Mouse (Mus musculus) cerebellum, adult 2 months (tissue): ENCODE results near the gene Tbc1d10b. TPM values are rescaled to one million over a fixed set of nuclear protein-coding genes. Genes with fewer than 3 reads are reported as not detected.

Source experiments
- DNase-seq, 2 experiments: peaks; one replicate each; pipeline ENCODE4 v3.0.0; 2021
- H3K27ac ChIP-seq: fragments of 200-500 bp; 2 replicates; pipeline ENCODE4 v1.5.1; 2012; ENCODE audit warnings: low read length, control low read depth, inconsistent platforms; ENCODE audit not compliant: insufficient read depth
- H3K27me3 ChIP-seq: fragments of 200-500 bp; 2 replicates; pipeline ENCODE4 v1.6.1; 2012; ENCODE audit warnings: inconsistent platforms, mild to moderate bottlenecking, low read length, moderate library complexity; ENCODE audit not compliant: control insufficient read depth, insufficient read depth
- H3K4me1 ChIP-seq: fragments of 200-500 bp; 2 replicates; pipeline ENCODE4 v1.6.1; 2011; ENCODE audit warnings: low read length; ENCODE audit not compliant: control insufficient read depth, insufficient read depth
- H3K4me3 ChIP-seq: fragments of 200-500 bp; replicated peaks from 2 replicates; pipeline ENCODE3; 2011; ENCODE audit warnings: mild to moderate bottlenecking, low read depth, low read length, control low read depth; ENCODE audit not compliant: insufficient read depth
- CTCF ChIP-seq: fragments of 200-500 bp; IDR thresholded peaks from 2 replicates; pipeline ENCODE4 v1.5.1; 2011; ENCODE audit warnings: low read depth, mild to moderate bottlenecking, control low read depth, low read length, moderate library complexity, borderline replicate concordance; ENCODE audit not compliant: insufficient read depth
- POLR2A ChIP-seq: fragments of 200-500 bp; IDR thresholded peaks from 2 replicates; pipeline ENCODE4 v1.6.1; 2011; ENCODE audit warnings: low read length, control low read depth, borderline replicate concordance; ENCODE audit not compliant: insufficient read depth
- WGBS: fragments of 180-500 bp; shearing (Covaris S2); methylation state at CpG from one replicate; pipeline ENCODE4 v1.1.7; 2018; 5-methylcytosine and 5-hydroxymethylcytosine counted together
- polyA plus RNA-seq: library from polyadenylated mRNA; depleted of rRNA; stranded (reverse); fragments of >200 nt; gene quantifications from 2 replicates; pipeline ENCODE4 v1.2.3, GENCODE M21; 2012; rRNA removed

Tbc1d10b gene
- polyA plus RNA-seq, 1 experiment = 83.9 TPM

GRCm38 (mm10) chr7:127162546-127162945 is 45.7 kb downstream of the Tbc1d10b start:
- no peak overlapping the region for H3K4me3 ChIP-seq
- no peaks in the 10 kb centered on the region for H3K4me1 ChIP-seq
- no peak overlapping the region for H3K27ac ChIP-seq
- 86% methylated on average over 5 of the region's 5 CpGs for WGBS
- TF ChIP-seq CTCF (no peak), POLR2A (no peak)
- no peaks in the 10 kb centered on the region; the same call in 1 of the 2 replicates for H3K27me3 ChIP-seq
- DNase-seq = no peak

DNA sequence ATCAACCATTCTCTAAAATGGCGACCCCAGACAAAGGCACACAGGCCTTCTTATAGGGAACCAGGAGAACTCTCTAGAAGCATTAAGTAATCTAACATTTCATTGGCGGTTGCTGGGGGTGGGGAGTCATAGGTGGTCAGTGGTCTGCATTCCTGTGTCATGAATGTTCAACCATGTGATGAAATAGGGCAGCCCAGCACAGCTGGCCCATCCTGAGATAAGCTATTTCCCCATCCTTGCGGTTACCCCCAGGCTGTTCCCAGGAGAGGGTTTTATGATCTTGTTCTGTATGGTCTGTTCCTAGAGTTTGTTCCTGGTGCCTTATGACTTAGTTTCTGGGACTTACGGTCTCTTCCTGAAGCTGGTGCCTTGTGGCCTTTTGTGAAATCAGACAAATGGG is 50.7 kb downstream of the Tbc1d10b start:
- no peak overlapping the region for H3K4me3 ChIP-seq
- H3K27ac ChIP-seq = no peak overlapping the region
- DNase-seq = no peak
- no peak for TF ChIP-seq CTCF
- TF ChIP-seq POLR2A = no peak
- H3K27me3 ChIP-seq = no peaks in the 10 kb centered on the region
- H3K4me1 ChIP-seq = no peaks in the 10 kb centered on the region
- whole genome bisulfite sequencing = 94% methylated on average over 4 of the region's 4 CpGs

GRCm38 (mm10) chr7:127153477-127153876 is 54.8 kb downstream of the Tbc1d10b start:
- Histone ChIP-seq H3K27ac (no peak overlapping the region), H3K27me3 (no peaks in the 10 kb centered on the region), H3K4me3 (no peak overlapping the region), H3K4me1 (no peaks in the 10 kb centered on the region)
- no peak for DNase-seq
- TF ChIP-seq POLR2A (no peak), CTCF (no peak)
- 61% methylated on average over 3 of the region's 3 CpGs for WGBS

GRCm38 (mm10) chr7:127152464-127152863 is 55.8 kb downstream of the Tbc1d10b start:
- H3K4me1 ChIP-seq = no peaks in the 10 kb centered on the region

GRCm38 (mm10) chr7:127147901-127148300 is 60.4 kb downstream of the Tbc1d10b start:
- 61% methylated on average over 3 of the region's 3 CpGs for WGBS
- TF ChIP-seq CTCF = no peak
- Histone ChIP-seq H3K27me3 (no peaks in the 10 kb centered on the region), H3K4me3 (no peak overlapping the region), H3K27ac (no peak overlapping the region), H3K4me1 (no peaks in the 10 kb centered on the region)
- no peak for DNase-seq

More at GRCm38 (mm10) chr7:127152464-127152863, 55.8 kb downstream of the Tbc1d10b start:
- DNase-seq = no peak
- no peaks in the 10 kb centered on the region for H3K27me3 ChIP-seq
- no peak for TF ChIP-seq POLR2A
- TF ChIP-seq CTCF = no peak
- H3K4me3 ChIP-seq = no peak overlapping the region
- WGBS = 89% methylated on average over 6 of the region's 6 CpGs
- no peak overlapping the region for H3K27ac ChIP-seq

Other genes starting within 250 kb of the Tbc1d10b start
- 255 and 281 TPM in 2 replicates for gene Cdipt, start 232.6 kb downstream of the Tbc1d10b start, polyA plus RNA-seq
- 0.92 and 1.1 TPM in 2 replicates for gene Cdiptos, start 232.4 kb downstream of the Tbc1d10b start, polyA plus RNA-seq
- 19.9 and 21.0 TPM in 2 replicates for gene Mvp, start 193.8 kb downstream of the Tbc1d10b start, polyA plus RNA-seq
- 2.8 and 5.2 TPM in 2 replicates for gene Pagr1b, start 192.0 kb downstream of the Tbc1d10b start, polyA plus RNA-seq
- 91.6 and 105 TPM in 2 replicates for gene Pagr1a, start 191.1 kb downstream of the Tbc1d10b start, polyA plus RNA-seq
- gene Gm42742, start 187.4 kb downstream of the Tbc1d10b start, polyA plus RNA-seq = 362 and 365 TPM in 2 replicates
- 600 and 672 TPM in 2 replicates for gene Prrt2, start 187.3 kb downstream of the Tbc1d10b start, polyA plus RNA-seq
- 198 and 213 TPM in 2 replicates for gene Maz, start 181.4 kb downstream of the Tbc1d10b start, polyA plus RNA-seq
- 7.7 and 9.1 TPM in 2 replicates for gene Kif22, start 166.0 kb downstream of the Tbc1d10b start, polyA plus RNA-seq
- gene Zg16, start 121.1 kb downstream of the Tbc1d10b start, polyA plus RNA-seq = 0.34 TPM in 1 of 2 replicates, not detected in the other
- gene AI467606, start 117.1 kb downstream of the Tbc1d10b start, polyA plus RNA-seq = 1.4 and 2.1 TPM in 2 replicates
- 2.1 and 2.2 TPM in 2 replicates for gene Qprt, start 86.2 kb downstream of the Tbc1d10b start, polyA plus RNA-seq
- gene Spn, start 70.6 kb downstream of the Tbc1d10b start, polyA plus RNA-seq = 0.16 and 0.18 TPM in 2 replicates
- gene Cd2bp2, start 12.4 kb downstream of the Tbc1d10b start, polyA plus RNA-seq = 101 and 103 TPM in 2 replicates
- gene Mylpf, start 422 bp upstream of the Tbc1d10b start, polyA plus RNA-seq = 1.6 and 3.0 TPM in 2 replicates
- 16.6 and 17.6 TPM in 2 replicates for gene Zfp553, start 24.6 kb upstream of the Tbc1d10b start, polyA plus RNA-seq
- 11.3 and 12.5 TPM in 2 replicates for gene Sept1, start 24.7 kb upstream of the Tbc1d10b start, polyA plus RNA-seq
- 88.7 and 95.4 TPM in 2 replicates for gene Zfp771, start 35.8 kb upstream of the Tbc1d10b start, polyA plus RNA-seq
- gene Dctpp1, start 52.2 kb upstream of the Tbc1d10b start, polyA plus RNA-seq = 23.8 and 25.6 TPM in 2 replicates
- 31.1 and 31.7 TPM in 2 replicates for gene Sephs2, start 65.6 kb upstream of the Tbc1d10b start, polyA plus RNA-seq
- 0.87 and 1.4 TPM in 2 replicates for gene Itgal, start 87.8 kb upstream of the Tbc1d10b start, polyA plus RNA-seq
- 21.2 TPM in 2 replicates for gene Zfp768, start 137.1 kb upstream of the Tbc1d10b start, polyA plus RNA-seq
- gene Zfp747, start 167.6 kb upstream of the Tbc1d10b start, polyA plus RNA-seq = 8.2 and 8.6 TPM in 2 replicates
- 3.9 and 4.4 TPM in 2 replicates for gene 9130019O22Rik, start 178.7 kb upstream of the Tbc1d10b start, polyA plus RNA-seq
- 4.8 and 5.9 TPM in 2 replicates for gene E430018J23Rik, start 185.2 kb upstream of the Tbc1d10b start, polyA plus RNA-seq
- 4.0 and 4.3 TPM in 2 replicates for gene Zfp764, start 198.4 kb upstream of the Tbc1d10b start, polyA plus RNA-seq
- 19.3 and 20.6 TPM in 2 replicates for gene Zfp688, start 213.6 kb upstream of the Tbc1d10b start, polyA plus RNA-seq
- 6.8 and 6.9 TPM in 2 replicates for gene Zfp689, start 240.7 kb upstream of the Tbc1d10b start, polyA plus RNA-seq